Mouse (Mus musculus): ENCODE data around the gene Fgd4.
A peak's percentile ranks its signal among the peaks of the same experiment; 100 is the strongest.

The Fgd4 gene

DNA sequence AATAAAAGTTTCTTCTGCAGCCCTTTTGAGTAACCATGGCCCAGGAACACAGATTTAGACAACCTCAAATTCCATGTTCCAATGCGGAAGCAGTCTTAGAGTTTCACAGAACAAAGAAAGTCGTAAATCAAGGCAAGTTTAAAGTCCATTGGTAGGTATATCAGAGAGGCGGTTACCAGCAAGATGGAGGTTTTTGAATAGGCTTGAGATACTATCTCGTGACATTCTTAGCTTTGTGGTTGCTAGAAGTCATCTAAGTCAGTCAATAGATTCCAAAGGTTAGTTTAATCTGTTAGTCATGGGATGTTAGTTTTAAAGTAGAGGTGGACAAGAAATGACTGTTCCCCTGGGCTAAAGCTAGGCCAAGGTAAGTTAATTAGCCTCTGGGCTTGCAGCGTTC, at the start of gene Fgd4:
Gene Fgd4, minus strand, starts transcription at position 89 of the 400 bp plus-strand sequence.
- peak; percentile 5 for DNase-seq (ENCODE audit: low spot score)

DNA sequence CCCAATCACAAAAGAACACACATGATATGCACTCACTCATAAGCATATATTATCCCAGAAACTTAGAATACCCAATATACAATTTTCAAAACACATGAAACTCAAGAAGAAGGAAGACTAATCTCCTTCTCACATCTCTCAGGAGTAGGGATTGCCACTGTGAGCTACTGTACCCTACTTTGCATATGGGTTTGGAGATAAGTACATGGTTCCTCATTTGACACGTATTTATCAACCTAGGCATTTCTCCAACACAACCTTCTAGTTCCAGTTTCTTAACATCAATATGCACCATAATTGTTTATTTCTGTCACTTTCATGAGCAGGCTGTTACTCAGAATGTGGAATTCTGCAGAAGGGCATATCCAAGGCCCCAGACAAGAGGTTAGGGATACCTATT, 44.8 kb upstream of the Fgd4 start:
- no peak for DNase-seq (ENCODE audit: low spot score)

DNA sequence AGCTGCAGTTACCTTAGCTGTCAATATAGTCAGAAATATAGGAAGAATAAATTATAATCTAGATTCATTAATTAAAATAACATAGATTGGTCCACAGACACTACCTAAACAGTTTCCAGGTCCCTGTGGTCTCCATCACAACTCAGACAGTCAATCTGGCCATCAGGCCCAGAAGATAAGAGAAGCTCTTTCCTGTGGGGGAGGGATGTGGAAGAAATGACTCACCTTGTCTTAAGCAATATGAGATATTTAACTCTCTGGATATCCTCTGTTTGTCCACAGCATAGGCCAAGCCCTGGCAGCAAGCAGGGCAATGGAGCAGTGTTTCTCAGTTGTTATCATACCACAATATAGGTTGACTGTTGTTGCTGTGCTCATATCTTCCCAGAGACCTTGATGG, 33.4 kb upstream of the Fgd4 start:
- DNase-seq (ENCODE audit: low spot score), result no peak

DNA sequence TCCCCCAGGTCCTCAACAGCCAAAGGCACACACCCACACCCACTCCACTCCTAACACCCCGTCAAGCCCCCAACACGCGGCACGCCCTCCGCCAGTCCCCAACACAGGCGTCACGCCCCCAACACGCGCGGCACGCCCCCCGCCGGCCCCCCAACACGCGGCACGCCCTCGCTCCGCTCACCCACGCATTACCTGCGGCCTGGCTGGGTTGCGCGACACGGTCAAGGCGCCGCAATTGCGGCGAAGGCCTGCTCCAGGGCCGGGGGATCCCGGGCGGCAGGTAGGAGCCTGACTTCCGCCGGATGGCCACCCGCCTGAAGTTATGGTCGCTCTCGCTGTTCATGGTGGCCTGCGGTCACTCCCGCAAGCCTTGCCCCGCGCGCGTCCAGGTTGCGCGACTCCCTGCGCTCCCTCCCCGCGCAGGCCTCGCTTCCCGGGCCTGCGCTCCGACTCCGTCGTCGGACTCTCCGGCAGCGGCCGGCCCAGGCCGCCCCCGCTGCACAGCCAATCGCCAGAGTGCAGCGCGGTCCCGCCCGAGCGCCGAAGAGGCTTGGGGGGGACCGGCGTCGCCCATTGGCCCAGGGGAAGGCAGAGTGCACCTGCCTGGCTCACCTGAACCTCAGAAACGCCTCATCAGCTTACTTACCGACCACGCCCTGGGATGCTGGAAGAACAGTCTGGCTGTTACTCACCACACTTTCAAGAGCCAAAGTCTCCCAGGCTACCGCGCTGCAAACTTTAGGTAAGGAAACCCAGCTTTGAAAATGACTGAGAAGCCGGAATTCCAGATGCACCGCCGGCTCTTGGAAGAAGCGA, 555 bp downstream of the Fgd4 start:
- DNase-seq (ENCODE audit: low spot score), result peak; percentile 58

DNA sequence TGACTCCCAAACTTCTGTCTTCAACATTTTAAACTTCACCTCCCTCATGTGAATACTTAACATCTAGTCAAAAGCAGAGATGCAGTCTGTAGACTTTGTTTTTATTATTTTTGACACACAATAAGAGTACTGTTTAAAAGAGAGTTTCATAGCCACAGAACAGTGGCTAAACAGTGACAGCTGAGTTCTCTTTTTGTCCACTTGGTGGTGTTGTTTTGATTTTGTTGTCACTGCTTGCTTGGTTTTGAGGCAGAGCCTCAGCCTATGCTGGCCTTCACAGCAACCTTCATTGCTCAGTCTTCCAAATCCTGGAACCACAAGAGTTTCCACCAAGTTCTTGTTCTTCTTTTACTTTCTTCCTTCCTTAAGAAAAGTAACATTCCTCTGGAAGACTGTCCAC, 3.8 kb downstream of the Fgd4 start:
- peak; percentile 33 for DNase-seq (ENCODE audit: low spot score)

DNA sequence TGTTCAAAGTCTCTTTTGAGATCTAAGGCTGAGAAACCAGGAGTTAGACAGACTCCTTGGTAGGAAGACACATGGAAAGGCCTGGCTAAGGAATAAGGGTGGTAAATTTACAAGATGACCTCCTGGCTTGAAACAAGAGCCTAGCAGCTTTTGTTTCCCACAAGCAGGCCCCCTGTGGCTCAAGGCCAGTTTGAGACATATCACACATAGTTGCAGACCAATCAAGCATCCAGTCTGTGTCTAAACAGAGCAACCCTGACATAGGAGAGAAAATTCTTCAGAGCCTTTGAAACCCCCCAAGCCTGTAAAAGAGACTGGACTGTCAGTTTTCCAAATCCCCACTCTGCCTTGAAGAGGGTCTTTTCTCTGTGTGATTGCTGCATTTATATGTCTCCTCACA, 7.7 kb downstream of the Fgd4 start:
- DNase-seq (ENCODE audit: low spot score), result peak; percentile 7

DNA sequence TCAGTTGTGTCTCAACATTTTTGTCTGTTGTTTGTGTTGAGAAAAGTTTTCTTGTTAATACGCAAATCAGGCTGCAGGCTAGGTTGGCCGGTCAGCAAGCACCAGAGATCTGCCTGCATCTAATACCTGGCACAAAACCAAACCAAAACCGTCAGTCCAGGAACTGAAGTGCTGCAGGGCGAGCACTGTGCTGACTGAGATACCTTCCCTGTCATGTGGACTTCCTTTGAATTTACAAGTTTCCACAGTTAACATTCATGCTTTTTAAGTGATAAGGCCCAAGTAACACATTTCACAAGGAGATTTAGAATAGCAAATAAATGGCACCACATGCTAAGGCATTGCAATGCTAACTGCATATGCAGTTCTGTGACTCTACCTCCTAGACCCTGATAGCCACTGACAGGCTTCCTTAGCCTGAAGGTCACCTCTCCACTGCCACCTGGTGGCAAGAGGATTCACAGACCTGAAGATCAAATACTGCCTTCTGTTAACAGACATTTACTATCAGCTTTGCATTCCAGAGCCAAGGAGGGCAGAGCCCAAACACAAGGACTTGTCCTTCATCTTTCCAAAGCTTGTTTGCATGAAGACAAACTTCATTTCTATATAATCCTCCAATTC, 15.8 kb downstream of the Fgd4 start:
- DNase-seq (ENCODE audit: low spot score), result peak; percentile 94

DNA sequence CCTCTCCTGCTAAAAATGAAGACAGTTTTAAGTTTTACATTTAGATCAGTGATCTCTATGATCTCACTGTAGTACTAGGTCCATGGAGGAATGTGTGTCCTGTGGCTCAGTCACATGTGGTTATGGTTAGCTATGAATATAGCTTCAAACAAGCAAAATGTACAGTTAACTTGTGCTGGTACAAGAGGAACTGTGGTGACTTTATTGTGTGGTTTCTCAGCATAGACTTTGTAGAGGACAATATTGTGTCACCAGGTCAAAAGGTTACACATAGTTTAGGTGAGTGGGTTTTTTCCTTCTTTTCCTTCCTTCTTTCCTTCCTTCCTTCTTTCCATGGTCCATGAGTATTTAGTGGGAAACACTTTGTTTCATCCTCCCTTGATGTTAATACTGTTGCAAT, 23.8 kb downstream of the Fgd4 start:
- DNase-seq (ENCODE audit: low spot score), result no peak

DNA sequence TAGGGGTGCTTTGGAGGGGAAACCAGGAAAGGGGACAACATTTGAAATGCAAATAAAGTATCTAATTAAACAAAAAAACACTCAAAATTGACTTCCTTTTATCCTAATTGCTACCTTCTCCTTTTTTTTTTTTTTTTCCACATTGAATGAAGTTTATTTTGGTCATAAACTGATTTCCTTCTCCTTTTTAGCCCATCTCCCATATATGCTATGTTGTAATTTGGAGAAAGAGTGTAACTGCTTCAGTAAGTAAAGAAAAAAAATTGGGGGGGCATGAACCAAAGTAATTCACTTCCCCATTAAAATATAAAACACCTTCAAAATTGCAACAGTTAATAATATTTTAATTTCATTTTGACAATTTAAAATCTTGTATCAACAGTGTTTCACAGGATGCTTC, 25.8 kb downstream of the Fgd4 start:
- no peak for DNase-seq (ENCODE audit: low spot score)

DNA sequence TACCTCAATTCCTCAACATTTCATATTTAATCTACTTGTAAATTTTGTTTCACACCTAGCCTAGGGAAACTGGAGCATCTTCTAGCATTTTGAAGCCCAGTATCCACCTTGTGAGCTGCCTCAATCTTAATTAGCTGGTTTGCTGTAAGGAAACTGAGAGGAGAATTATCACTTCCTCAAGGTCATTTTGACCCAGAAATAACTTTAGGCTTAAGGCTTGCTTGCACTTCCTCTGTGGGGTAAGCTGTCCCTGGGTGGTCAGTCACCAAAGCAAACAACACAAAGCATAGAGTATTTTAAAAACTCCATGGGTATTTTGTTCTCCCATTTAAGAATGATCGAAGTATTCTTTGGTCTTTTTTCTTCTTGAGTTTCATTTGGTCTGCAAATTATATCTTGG, 27.2 kb downstream of the Fgd4 start:
- no peak for DNase-seq (ENCODE audit: low spot score)

DNA sequence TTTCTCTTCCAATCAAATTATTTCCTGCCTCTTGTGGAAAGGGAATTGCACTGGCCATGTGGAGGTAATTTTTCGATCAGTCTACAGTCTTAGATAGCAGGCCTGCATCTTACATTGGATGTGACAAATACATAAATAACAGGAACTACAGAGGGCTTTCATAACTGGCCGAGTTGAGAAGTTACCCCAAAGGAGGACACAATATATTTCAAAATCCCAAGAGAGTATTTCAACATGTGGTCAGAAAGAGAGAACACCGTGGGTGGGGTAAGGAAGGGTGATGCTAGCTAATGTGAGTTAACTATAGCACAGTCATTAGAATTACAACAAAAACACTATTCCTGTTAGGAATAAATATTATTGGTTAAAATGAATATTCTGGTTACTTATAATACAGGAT, 29.0 kb downstream of the Fgd4 start:
- DNase-seq (ENCODE audit: low spot score), result no peak

DNA sequence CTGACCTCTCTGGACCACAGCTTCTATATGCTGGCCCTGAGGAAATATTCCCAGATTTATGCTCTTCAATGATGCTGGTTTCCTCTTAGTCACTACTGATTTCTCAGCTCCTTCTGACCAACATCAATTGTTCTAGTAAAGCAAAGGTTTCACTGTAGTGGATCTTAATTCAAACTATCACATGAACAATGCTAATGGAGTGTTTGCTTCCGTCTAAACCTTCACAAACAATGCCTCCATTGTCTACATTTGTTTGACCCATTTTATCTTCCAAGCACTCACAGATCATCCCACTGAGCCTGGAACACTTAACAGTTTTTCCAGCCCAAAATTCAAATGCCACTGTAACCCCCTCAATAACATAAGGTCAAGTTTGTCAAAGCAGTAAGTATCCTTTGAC, 33.6 kb downstream of the Fgd4 start:
- peak; percentile 39 for DNase-seq (ENCODE audit: low spot score)

DNA sequence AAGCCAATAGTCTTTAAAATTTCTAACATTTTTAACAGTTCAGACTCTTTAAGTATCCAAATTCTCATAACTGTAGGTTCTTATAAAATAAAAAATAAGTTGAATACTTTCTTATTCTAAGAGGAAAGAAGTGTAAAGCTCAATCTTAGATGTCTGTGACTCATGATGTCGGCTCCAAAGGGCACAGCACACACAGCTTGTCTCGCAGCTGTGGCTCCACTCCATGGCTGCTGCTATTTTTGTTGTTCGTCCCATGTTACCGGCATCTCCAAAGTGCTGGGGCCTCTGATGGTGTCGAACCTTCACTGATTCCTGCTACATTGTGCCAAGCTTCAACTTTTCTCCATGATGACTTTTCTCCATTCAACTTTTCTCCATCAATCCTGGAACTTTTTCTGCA, 34.1 kb downstream of the Fgd4 start:
- DNase-seq (ENCODE audit: low spot score), result no peak

DNA sequence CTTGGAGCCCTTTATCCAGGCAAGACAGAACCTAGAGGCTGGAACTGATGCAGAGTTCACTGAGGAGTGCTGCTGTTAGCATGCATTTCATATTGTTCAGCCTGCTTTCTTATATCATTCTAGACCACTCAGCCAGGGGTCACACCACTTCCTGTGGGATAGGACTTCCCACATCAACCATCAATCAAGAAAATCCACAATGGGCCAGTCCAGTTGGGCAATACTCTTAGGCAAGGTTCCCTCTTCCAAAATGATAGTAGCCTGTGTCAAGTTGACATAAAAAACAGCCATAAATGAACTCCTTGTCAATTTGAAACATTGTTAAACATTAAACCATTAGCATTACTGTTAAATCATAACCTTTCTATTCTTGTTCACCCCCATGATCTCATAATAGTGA, 34.6 kb downstream of the Fgd4 start:
- DNase-seq (ENCODE audit: low spot score), result no peak

DNA sequence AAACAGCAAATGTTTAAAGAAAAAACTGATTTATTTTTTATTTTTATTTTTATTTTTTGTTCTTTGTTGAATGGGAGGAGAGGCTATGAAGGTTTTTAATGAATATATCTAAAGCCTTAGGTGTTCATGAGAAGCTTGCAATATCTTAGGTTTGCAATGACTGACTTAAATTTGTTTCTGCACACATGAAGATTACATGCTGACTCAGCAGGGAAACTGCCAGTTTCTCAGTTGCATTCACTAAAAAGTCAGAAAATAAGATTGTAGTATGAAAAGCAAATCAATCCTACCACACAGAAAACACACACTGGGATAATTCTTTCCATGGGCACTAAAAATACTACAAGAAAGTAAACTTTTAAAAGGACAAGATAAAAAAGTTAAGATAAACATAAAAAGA, 39.6 kb downstream of the Fgd4 start:
- no peak for DNase-seq (ENCODE audit: low spot score)

DNA sequence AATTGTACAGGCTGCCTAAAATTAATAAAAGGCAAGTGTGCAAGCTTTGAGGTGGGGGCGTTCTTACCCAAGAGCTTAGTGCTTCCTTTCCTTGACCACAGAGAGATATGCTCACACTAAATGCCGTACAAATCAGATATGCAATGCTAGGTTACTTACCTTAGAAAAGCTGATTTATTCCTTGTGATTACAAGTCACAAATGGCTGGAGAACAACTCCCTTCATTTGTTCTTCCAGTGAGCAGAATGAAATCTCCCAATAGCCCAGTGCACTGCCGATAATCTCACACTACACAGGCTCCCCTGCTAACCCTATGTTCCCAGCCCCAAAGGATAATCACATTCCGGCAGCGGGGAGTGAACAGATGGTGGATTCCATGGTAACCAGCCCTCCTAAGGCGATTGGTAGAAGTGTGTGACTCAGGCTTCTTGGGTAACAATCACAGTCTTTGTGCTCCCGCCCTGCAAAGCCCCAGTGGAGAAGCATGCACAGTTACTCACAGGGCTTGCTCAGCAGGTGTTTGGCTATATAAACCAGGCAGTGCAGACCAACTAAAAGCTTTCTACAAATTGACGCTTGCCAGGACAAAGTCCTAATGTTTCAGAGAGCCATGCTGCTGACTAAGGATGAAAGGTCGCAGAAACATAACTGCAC, 40.3 kb downstream of the Fgd4 start:
- peak; percentile 93 for DNase-seq (ENCODE audit: low spot score)

DNA sequence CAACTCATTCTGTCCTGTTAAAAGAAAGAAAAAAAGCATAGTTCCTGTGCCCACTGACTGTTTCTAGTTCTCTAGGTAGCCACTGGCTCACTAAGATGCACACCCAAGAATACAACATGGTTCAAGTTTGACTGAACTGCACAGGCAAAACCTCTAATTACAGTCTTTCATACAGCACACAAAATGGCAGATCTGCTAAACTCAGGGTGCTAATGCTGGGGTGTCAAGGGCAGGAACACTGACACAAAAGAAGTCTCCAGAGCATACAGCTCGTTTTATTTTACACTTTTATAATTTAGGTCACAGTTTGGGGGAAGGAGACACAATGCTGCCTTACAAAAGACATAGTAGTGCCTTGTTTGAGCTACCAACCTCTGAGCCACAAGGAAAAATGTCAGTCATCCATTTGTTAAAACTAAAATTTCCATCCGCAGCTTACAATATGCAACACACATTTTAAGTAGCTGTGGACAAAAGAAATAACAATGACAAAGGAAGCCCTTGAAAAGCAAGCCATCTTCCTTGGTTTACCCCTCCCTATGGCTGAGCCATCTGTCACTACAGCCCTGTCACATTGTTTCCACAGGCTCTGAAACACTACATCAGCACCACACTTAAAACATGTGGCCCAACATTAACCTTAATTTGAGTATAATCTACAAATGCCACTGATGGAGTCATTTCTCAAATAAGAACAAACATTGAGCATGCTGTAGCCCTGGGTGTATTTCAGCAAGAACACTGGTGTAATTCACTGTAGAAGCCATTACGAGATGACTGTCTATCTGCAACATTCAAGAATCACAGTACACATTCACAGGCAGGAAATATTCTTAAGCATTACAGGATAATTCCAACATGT, 41.1 kb downstream of the Fgd4 start:
- DNase-seq (ENCODE audit: low spot score), result peak; percentile 51

DNA sequence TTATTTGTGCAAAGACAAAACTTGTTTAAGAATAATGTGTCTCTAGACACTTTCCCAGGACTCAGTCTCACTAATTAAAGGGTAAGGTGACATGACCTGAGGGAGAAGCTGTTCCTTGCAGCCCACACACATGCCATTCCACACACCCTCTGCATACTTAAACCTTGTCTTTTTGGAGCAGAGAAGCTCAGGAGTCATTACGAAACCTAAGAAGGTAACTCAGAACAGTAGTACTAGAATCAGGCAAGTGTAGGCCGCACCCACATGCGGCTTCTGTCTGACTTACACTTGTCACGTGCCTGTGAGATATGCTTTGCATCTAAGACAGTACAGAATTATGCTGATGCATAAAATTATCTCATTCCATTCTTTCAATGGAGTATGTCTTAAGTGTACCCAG, 42.6 kb downstream of the Fgd4 start:
- no peak for DNase-seq (ENCODE audit: low spot score)

DNA sequence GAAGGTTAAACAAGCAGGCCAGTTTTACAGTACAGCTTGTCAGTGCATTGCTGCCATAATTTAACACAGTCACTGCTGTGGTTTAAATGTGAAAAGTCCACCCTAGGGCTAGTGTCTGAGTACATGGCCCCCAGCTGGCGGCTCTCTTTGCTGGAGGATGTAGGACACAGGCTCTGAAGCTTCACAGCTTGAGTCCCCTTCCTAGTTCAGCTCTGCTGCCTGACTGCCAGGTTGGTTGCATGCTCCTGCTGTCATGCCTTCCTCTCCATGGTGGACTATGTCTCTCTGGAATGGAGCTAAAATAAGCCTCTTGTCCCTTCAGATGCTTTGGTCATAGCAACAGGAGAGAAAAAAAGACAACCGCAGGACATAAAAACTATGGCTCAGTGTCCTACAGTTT, 46.3 kb downstream of the Fgd4 start:
- DNase-seq (ENCODE audit: low spot score), result peak; percentile 12

DNA sequence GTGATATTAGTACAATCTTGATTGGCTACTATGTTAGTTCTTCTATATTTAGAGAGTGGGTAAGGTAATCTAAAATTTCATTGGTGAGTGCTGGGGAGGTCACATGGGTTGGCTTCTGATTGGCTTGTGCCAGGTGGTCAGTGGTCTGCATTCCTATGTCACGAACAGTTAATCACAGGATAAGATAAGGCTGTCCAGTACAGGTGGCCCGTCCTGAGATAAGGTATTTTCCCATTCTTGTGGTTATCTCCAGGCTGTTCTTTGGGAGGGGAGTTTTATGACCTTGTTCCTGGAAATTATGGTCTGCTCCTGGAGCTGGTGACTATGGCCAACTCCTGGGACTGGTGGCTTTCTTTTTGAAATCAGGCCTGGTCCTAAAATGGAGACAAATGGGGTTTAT, 48.2 kb downstream of the Fgd4 start:
- no peak for DNase-seq (ENCODE audit: low spot score)

DNA sequence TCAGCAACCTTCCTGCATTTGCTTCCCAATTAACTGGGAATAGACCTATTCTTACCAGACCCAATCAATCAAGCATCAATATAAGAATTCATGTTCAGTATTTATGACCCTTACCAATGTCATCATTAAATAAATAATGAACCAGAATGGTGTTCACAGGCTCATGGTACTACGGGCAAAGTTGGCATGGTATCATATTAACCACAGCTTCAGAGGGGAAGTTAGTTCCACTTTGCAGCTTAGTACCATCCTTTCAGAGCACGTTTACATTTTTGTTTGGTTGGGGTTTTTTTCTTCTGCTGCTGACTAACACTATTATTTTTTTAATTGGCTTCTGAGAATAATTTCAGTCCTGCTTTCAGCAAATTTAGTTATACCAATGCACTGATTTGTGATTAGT, 51.2 kb downstream of the Fgd4 start:
- DNase-seq (ENCODE audit: low spot score), result no peak

DNA sequence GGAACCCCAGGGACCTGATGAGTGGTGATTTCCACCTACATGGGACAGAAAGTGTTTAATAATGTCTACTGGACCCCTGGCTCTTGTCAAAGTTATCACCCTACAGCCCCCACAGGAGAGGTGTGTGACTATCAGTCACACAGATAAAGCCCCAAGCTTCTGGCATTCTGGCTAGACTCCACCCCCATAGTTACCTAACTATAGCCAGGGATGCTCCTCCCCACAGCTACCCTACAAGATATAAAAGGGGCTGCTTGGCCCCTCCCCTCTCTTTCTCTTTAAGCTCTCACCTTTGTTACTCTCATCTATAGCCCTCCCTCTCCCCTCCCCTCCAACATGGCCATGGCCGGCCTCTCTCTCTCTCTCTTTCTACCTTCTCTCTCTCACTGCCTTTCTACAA, 53.7 kb downstream of the Fgd4 start:
- no peak for DNase-seq (ENCODE audit: low spot score)

Measured in retina, embryonic 14.5 days (tissue).